In genomic region chr1:135970486-135970885, GRCm38 (mm10) we compare ENCODE assay signal across 22 mouse cellular contexts. TPM values are rescaled to one million over a fixed set of nuclear protein-coding genes. Genes with fewer than 3 reads are reported as not detected.
DNase-seq lines count a peak whose midpoint lies in the region; ATAC-seq lines count a peak whose summit lies in the region.
"Had no signal": no experiment of that assay in that cellular context is flagged by ENCODE, and none has a peak within 500 bp of the region (broad histone marks: within the 10 kb centered on the region; RNA-seq: fewer than 3 reads in every experiment).

No protein-coding gene starts in this region.

- H3K27me3 ChIP-seq in midbrain, embryonic 10.5 days (ENCODE audit: low read depth, poor library complexity, severe bottlenecking), result no peaks in the 10 kb centered on the region
- H3K27me3 ChIP-seq in midbrain, embryonic 11.5 days (ENCODE audit: control insufficient read depth, insufficient read depth, low read length), result no peaks in the 10 kb centered on the region
- H3K27me3 ChIP-seq: forebrain, embryonic 15.5 days; hindbrain, embryonic 12.5 days had no signal

- no peak for ATAC-seq in midbrain, embryonic 11.5 days (ENCODE audit: low FRiP score)
- ATAC-seq: forebrain, embryonic 15.5 days; hindbrain, postnatal 0 days had no signal

- no peak for DNase-seq in midbrain, embryonic 10.5 days (ENCODE audit: low spot score)
- no peak for DNase-seq in midbrain, embryonic 11.5 days (ENCODE audit: low spot score, missing footprints)
- peak; percentile 79 to 83 for DNase-seq in cerebellum, adult 18-20 months
- DNase-seq in cerebellum, adult 9-11 months, result peak; percentile 87
- DNase-seq in frontal cortex, postnatal 14 days (ENCODE audit: low spot score in 2 of 2), result no peak
- DNase-seq in adrenal gland, adult 18-20 months (ENCODE audit: low spot score in 2 of 2), result no peak
- DNase-seq in right cerebral cortex, adult 2 months (ENCODE audit: low spot score in 2 of 2), result no peak
- DNase-seq: adrenal gland, postnatal 10 days; gastrocnemius, postnatal 14 days; heart, postnatal 36 days; kidney, adult 11 months; kidney, adult 9 months had no signal

- no peaks in the 10 kb centered on the region for H3K36me3 ChIP-seq in midbrain, embryonic 10.5 days
- H3K36me3 ChIP-seq in midbrain, embryonic 11.5 days (ENCODE audit: control insufficient read depth, insufficient read depth, low read length), result no peaks in the 10 kb centered on the region
- H3K36me3 ChIP-seq: embryonic facial prominence, embryonic 12.5 days; forebrain, embryonic 15.5 days; heart, embryonic 12.5 days; hindbrain, embryonic 12.5 days had no signal

- H3K9me3 ChIP-seq in midbrain, embryonic 10.5 days (replicated peaks), result no peaks in the 10 kb centered on the region
- no peaks in the 10 kb centered on the region for H3K9me3 ChIP-seq in midbrain, embryonic 11.5 days (ENCODE audit: control insufficient read depth, low read length)
- H3K9me3 ChIP-seq: embryonic facial prominence, embryonic 12.5 days; forebrain, embryonic 15.5 days; heart, embryonic 12.5 days; hindbrain, embryonic 12.5 days had no signal

- H3K4me2 ChIP-seq in midbrain, embryonic 11.5 days, result no peak overlapping the region
- H3K4me2 ChIP-seq: embryonic facial prominence, embryonic 12.5 days; forebrain, embryonic 15.5 days; heart, embryonic 12.5 days; hindbrain, embryonic 12.5 days had no signal

- WGBS in midbrain, embryonic 10.5 days, result 54% methylated on average over 2 of the region's 2 CpGs
- 60% methylated on average over 2 of the region's 2 CpGs for WGBS in midbrain, embryonic 11.5 days

- no peak overlapping the region for H3K9ac ChIP-seq in midbrain, embryonic 11.5 days (ENCODE audit: low read length)
- H3K9ac ChIP-seq: embryonic facial prominence, embryonic 12.5 days; forebrain, embryonic 15.5 days; heart, embryonic 12.5 days; hindbrain, embryonic 12.5 days had no signal

- peak overlapping the region; percentile 43 for H3K27ac ChIP-seq in midbrain, embryonic 10.5 days (replicated peaks)
- H3K27ac ChIP-seq in midbrain, embryonic 11.5 days (ENCODE audit: low read depth, low read length), result no peak overlapping the region
- H3K27ac ChIP-seq: embryonic facial prominence, embryonic 12.5 days; forebrain, embryonic 15.5 days; hindbrain, embryonic 12.5 days; hindbrain, postnatal 0 days had no signal

- no peak overlapping the region for H3K4me3 ChIP-seq in midbrain, embryonic 10.5 days
- H3K4me3 ChIP-seq in midbrain, embryonic 11.5 days (ENCODE audit: low read depth, low read length), result no peak overlapping the region
- H3K4me3 ChIP-seq: embryonic facial prominence, embryonic 12.5 days; forebrain, embryonic 15.5 days; heart, embryonic 12.5 days; hindbrain, embryonic 12.5 days had no signal

- H3K4me1 ChIP-seq in midbrain, embryonic 10.5 days, result no peaks in the 10 kb centered on the region; the same call in 1 of the 2 replicates
- H3K4me1 ChIP-seq in midbrain, embryonic 11.5 days (ENCODE audit: control insufficient read depth, insufficient read depth, low read length), result no peaks in the 10 kb centered on the region
- H3K4me1 ChIP-seq: embryonic facial prominence, embryonic 12.5 days; forebrain, embryonic 15.5 days; heart, embryonic 12.5 days; hindbrain, embryonic 12.5 days had no signal

RNA-seq across cellular contexts. Expression of gene Igfn1, which starts 35.7 kb away (rescaled TPM):
- not detected in 2 replicates for polyA plus RNA-seq in midbrain, embryonic 10.5 days (2016; fragmentation: Nextera tagmentation; extraction: Ambion mirVana)
- polyA plus RNA-seq in midbrain, embryonic 11.5 days (2014; fragmentation: Nextera tagmentation; extraction: Ambion mirVana), result 0.04 TPM in 1 of 2 replicates, not detected in the other
- under 1 TPM in 1 of 2 experiments, not detected in 1; 0.10 TPM for total RNA-seq in adrenal gland, adult 18-20 months (2021)
- total RNA-seq: heart, postnatal 36 days; hindbrain, postnatal 0 days had no signal
- polyA plus RNA-seq: forebrain, embryonic 11.5 days; forebrain, embryonic 15.5 days; heart, embryonic 16.5 days; hindbrain, embryonic 12.5 days; intestine, embryonic 14.5 days had no signal

RNA-seq across cellular contexts. Expression of gene Tmem9, which starts 37.5 kb away (rescaled TPM):
- polyA plus RNA-seq in midbrain, embryonic 10.5 days (2016; fragmentation: Nextera tagmentation; extraction: Ambion mirVana), result 149 and 156 TPM in 2 replicates
- 58.8 and 60.9 TPM in 2 replicates for polyA plus RNA-seq in midbrain, embryonic 11.5 days (2014; fragmentation: Nextera tagmentation; extraction: Ambion mirVana)
- total RNA-seq in adrenal gland, adult 18-20 months (2021), result 10 to 100 TPM; 29.8 to 32.0 TPM

RNA-seq across cellular contexts. Expression of gene Pkp1, which starts 51.5 kb away (rescaled TPM):
- polyA plus RNA-seq in midbrain, embryonic 10.5 days (2016; fragmentation: Nextera tagmentation; extraction: Ambion mirVana), result not detected in 2 replicates
- polyA plus RNA-seq in midbrain, embryonic 11.5 days (2014; fragmentation: Nextera tagmentation; extraction: Ambion mirVana), result 0.04 and 0.11 TPM in 2 replicates
- total RNA-seq in adrenal gland, adult 18-20 months (2021), result not detected
- total RNA-seq: adrenal gland, postnatal 10 days; adrenal gland, postnatal 4 days; gastrocnemius, postnatal 14 days; heart, adult 8-10 months; heart, postnatal 36 days had no signal
- polyA plus RNA-seq: forebrain, embryonic 15.5 days had no signal

Comparison
In these comparisons a context has a peak if more than half of its experiments do, and no peak if none do; other contexts are left out.
1. DNase-seq: peak in cerebellum, adult 18-20 months (2 of 2) and cerebellum, adult 9-11 months (single experiment); none in midbrain, embryonic 10.5 days (single experiment), midbrain, embryonic 11.5 days (single experiment), frontal cortex, postnatal 14 days (0 of 2), adrenal gland, adult 18-20 months (0 of 2) and right cerebral cortex, adult 2 months (0 of 2).